Mouse (Mus musculus): ENCODE measurements at regions not wholly inside any gene's neighbourhood (a gene's known extent, or its start where the extent isn't known, plus 50 kb on each side); places are given as distances from the start of the nearest gene placed in this dataset.

DNA sequence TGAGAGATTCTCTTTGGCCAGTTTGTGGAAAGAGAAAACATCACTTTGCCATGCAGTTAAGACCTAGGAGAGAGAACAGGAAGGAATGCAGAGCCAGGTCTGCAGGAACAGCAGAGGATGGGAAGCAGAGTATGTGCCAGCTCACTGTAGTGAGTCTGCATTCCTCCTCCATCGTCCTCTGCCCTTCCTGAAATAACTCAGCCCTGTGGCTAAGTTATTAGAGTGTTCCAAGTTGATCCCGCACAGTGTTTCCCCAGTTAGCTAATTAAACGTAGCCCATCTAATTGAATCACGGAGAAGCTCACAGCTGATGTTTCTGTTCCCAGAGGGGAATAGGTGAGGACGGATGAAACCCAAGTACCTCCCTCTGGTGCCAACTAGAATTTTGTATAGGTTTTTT lies 142.3 kb upstream of the Rack1 start:
- 25% methylated on average over 5 of the region's 5 CpGs for WGBS

DNA sequence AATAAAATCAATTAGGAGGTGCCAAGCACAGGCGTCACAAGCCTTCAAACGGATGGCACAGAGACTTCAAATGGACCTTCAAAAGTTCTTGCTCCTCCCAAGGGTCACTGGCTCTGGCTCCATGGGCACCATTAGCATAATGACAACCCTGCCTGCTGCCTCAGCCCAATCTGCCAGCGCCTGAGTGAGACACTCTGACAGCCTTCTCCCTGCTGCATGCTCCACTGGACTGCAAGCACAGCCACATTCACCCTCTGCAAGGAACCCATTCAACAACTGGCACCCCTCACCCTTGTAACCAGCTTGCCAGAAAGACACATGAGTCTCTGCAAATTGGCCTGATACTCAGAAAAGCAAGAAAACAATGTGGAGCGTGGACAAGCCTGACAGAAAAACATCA lies 138.5 kb upstream of the Rack1 start:
- TF ChIP-seq CTCF (conservative IDR thresholded peaks at IDR 0.05; ENCODE audit: insufficient read depth, insufficient read length, low read depth, low read length) = no peak
- TF ChIP-seq POLR2A (IDR thresholded peaks at IDR 0.05; ENCODE audit: low read depth, low read length) = no peak
- H3K4me3 ChIP-seq (ENCODE audit: insufficient read depth, low read depth, low read length) = no peak overlapping the region
- H3K27me3 ChIP-seq (replicated peaks; ENCODE audit: control insufficient read depth, insufficient read depth, low read length) = no peaks in the 10 kb centered on the region
- H3K4me1 ChIP-seq (ENCODE audit: control insufficient read depth, insufficient read depth, low read length) = no peaks in the 10 kb centered on the region
- 24% methylated on average over 4 of the region's 4 CpGs for WGBS
- no peak for DNase-seq
- no peaks in the 10 kb centered on the region for H3K36me3 ChIP-seq (ENCODE audit: control insufficient read depth, insufficient read depth, low read length)
- no peak overlapping the region for H3K27ac ChIP-seq (ENCODE audit: insufficient read depth, low read depth, low read length)

More for the DNA sequence above, 142.3 kb upstream of the Rack1 start:
- H3K36me3 ChIP-seq (ENCODE audit: control insufficient read depth, insufficient read depth, low read length) = no peaks in the 10 kb centered on the region
- TF ChIP-seq CTCF (conservative IDR thresholded peaks at IDR 0.05; ENCODE audit: insufficient read depth, insufficient read length, low read depth, low read length) = no peak
- no peak for TF ChIP-seq POLR2A (IDR thresholded peaks at IDR 0.05; ENCODE audit: low read depth, low read length)
- no peaks in the 10 kb centered on the region for H3K4me1 ChIP-seq (ENCODE audit: control insufficient read depth, insufficient read depth, low read length)
- DNase-seq = no peak
- no peak overlapping the region for H3K27ac ChIP-seq (ENCODE audit: insufficient read depth, low read depth, low read length)
- H3K27me3 ChIP-seq (replicated peaks; ENCODE audit: control insufficient read depth, insufficient read depth, low read length) = no peaks in the 10 kb centered on the region
- no peak overlapping the region for H3K4me3 ChIP-seq (ENCODE audit: insufficient read depth, low read depth, low read length)

DNA sequence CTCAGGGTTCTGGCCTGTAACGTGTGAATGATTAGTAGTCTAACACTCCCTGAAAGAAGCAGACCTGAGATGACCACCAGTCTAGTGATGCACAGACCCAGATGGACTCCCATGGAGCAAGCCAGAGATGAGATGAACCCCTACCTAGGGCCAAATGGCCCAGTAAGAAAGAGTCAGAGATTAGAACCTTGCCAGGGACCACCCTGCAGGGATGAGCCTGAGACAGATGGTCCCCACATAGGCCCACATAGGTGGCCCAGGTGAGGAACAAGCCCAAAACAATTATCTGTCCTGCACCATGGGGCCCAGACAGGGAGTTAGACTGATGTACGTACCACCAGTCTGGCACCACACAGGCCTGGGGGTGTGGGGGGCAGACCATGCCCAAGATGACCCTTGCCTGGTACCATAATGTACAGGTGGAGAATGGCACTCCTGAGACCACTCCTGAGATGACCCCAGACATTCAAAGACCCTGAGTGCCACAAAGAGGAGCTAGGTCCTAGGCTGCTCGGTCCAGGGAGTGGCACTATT lies 115.3 kb upstream of the Rack1 start:
- H3K36me3 ChIP-seq (ENCODE audit: control insufficient read depth, insufficient read depth, low read length) = no peaks in the 10 kb centered on the region
- no peak overlapping the region for H3K27ac ChIP-seq (ENCODE audit: insufficient read depth, low read depth, low read length)
- H3K27me3 ChIP-seq (replicated peaks; ENCODE audit: control insufficient read depth, insufficient read depth, low read length) = no peaks in the 10 kb centered on the region; the same call in 1 of the 2 replicates
- H3K4me1 ChIP-seq (ENCODE audit: control insufficient read depth, insufficient read depth, low read length) = no peaks in the 10 kb centered on the region
- 74% methylated on average over 3 of the region's 3 CpGs for WGBS
- no peak overlapping the region for H3K4me3 ChIP-seq (ENCODE audit: insufficient read depth, low read depth, low read length)
- DNase-seq = no peak
- TF ChIP-seq POLR2A (IDR thresholded peaks at IDR 0.05; ENCODE audit: low read depth, low read length) (no peak), CTCF (conservative IDR thresholded peaks at IDR 0.05; ENCODE audit: insufficient read depth, insufficient read length, low read depth, low read length) (no peak)

DNA sequence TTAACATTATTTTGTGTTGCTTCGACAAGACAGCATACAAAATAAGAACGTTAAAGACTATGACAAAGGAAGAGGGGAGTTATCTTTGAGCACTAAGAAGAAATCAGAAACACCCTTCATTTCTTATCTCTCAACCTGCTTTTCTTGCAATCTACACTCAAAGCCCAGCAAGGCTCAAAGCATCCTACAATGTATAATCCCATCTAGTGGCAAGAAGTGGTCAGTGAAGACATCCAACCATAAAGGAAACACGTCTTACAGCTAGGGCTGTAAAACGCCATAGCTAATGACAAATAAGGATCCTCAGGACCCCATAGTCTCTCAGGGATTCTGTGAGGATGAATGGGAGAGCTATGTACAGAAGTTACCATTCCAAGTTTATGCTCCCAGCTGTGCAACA lies 110.1 kb upstream of the Rack1 start:
- TF ChIP-seq POLR2A (IDR thresholded peaks at IDR 0.05; ENCODE audit: low read depth, low read length) (no peak), CTCF (conservative IDR thresholded peaks at IDR 0.05; ENCODE audit: insufficient read depth, insufficient read length, low read depth, low read length) (no peak)
- Histone ChIP-seq H3K27ac (ENCODE audit: insufficient read depth, low read depth, low read length) (no peak overlapping the region), H3K27me3 (replicated peaks; ENCODE audit: control insufficient read depth, insufficient read depth, low read length) (no peaks in the 10 kb centered on the region; the same call in 1 of the 2 replicates), H3K4me3 (ENCODE audit: insufficient read depth, low read depth, low read length) (no peak overlapping the region), H3K4me1 (ENCODE audit: control insufficient read depth, insufficient read depth, low read length) (no peaks in the 10 kb centered on the region), H3K36me3 (ENCODE audit: control insufficient read depth, insufficient read depth, low read length) (no peaks in the 10 kb centered on the region)
- 62% methylated on average over 4 of the region's 4 CpGs for WGBS
- DNase-seq = no peak

DNA sequence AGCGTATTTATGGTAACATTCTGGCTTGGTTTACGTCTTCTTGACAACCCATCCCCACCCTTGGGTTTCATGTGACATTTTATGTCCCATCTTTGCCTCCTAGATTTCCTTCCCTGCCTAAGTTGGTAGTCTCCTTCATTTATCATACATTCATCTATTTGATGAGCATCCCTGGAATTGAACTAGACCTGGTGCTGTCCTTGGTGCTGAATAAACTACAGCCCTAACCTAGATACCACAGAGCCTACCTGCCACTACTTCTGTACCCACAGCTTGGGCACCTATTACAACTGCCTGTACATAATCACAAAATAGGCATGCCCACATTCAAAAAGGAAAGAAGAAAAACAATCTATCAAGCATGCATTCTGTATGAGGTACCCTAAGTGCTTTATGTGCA lies 103.8 kb upstream of the Rack1 start:
- H3K27me3 ChIP-seq (replicated peaks; ENCODE audit: control insufficient read depth, insufficient read depth, low read length) = no peaks in the 10 kb centered on the region
- no peak overlapping the region for H3K27ac ChIP-seq (ENCODE audit: insufficient read depth, low read depth, low read length)
- no peak overlapping the region for H3K4me3 ChIP-seq (ENCODE audit: insufficient read depth, low read depth, low read length)
- DNase-seq = peak; percentile 2
- H3K36me3 ChIP-seq (ENCODE audit: control insufficient read depth, insufficient read depth, low read length) = no peaks in the 10 kb centered on the region
- WGBS = 50% methylated on average over 2 of the region's 2 CpGs
- TF ChIP-seq POLR2A (IDR thresholded peaks at IDR 0.05; ENCODE audit: low read depth, low read length) (no peak), CTCF (conservative IDR thresholded peaks at IDR 0.05; ENCODE audit: insufficient read depth, insufficient read length, low read depth, low read length) (no peak)
- H3K4me1 ChIP-seq (ENCODE audit: control insufficient read depth, insufficient read depth, low read length) = no peaks in the 10 kb centered on the region

DNA sequence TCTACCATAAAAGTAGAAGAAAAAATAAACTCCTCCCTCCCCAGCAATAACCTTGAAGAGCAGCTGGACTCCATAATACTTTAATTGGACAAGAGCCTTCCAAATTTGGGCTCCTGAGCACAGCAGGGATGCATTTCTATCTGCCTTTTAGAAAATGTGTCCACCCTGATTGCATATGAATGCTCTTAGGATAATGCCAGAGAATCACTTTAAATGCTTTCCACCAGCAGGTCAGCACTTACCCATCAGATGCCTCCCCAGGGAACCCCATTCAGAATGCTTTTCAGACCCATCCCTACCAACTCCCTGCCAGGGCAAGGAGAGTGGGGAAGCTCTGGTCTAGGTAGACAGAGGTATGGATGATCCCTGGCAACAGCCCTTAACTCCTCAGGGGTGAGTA lies 102.9 kb upstream of the Rack1 start:
- no peak overlapping the region for H3K4me3 ChIP-seq (ENCODE audit: insufficient read depth, low read depth, low read length)
- no peaks in the 10 kb centered on the region for H3K27me3 ChIP-seq (replicated peaks; ENCODE audit: control insufficient read depth, insufficient read depth, low read length)
- no peak overlapping the region for H3K27ac ChIP-seq (ENCODE audit: insufficient read depth, low read depth, low read length)
- H3K36me3 ChIP-seq (ENCODE audit: control insufficient read depth, insufficient read depth, low read length) = no peaks in the 10 kb centered on the region
- TF ChIP-seq CTCF (conservative IDR thresholded peaks at IDR 0.05; ENCODE audit: insufficient read depth, insufficient read length, low read depth, low read length) = no peak
- TF ChIP-seq POLR2A (IDR thresholded peaks at IDR 0.05; ENCODE audit: low read depth, low read length) = no peak
- no peaks in the 10 kb centered on the region for H3K4me1 ChIP-seq (ENCODE audit: control insufficient read depth, insufficient read depth, low read length)
- no peak for DNase-seq

DNA sequence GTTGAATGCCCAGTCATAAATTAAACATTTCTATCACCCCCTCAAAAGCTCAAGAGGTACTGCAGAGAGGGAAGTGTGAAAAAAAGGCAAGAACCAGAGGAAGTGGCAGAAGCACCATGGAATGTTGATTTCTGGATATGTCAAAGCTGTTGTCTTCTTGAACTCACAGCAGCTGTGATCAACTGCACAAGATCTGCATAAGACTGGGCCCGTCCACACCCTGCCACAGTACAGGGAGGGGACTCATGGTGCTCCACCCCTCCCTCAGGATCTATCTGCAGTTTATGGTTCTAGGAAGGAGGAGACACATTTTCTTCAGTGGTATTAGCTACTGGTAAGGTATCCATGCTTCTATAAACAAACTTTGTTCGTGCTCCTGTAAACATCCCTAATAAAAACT lies 92.9 kb upstream of the Rack1 start:
- H3K36me3 ChIP-seq (ENCODE audit: control insufficient read depth, insufficient read depth, low read length) = no peaks in the 10 kb centered on the region
- no peaks in the 10 kb centered on the region; the same call in 1 of the 2 replicates for H3K27me3 ChIP-seq (replicated peaks; ENCODE audit: control insufficient read depth, insufficient read depth, low read length)
- TF ChIP-seq POLR2A (IDR thresholded peaks at IDR 0.05; ENCODE audit: low read depth, low read length) = no peak
- TF ChIP-seq CTCF (conservative IDR thresholded peaks at IDR 0.05; ENCODE audit: insufficient read depth, insufficient read length, low read depth, low read length) = no peak
- no peak overlapping the region for H3K27ac ChIP-seq (ENCODE audit: insufficient read depth, low read depth, low read length)
- DNase-seq = no peak
- no peaks in the 10 kb centered on the region for H3K4me1 ChIP-seq (ENCODE audit: control insufficient read depth, insufficient read depth, low read length)
- 73% methylated on average over 2 of the region's 2 CpGs for WGBS
- no peak overlapping the region for H3K4me3 ChIP-seq (ENCODE audit: insufficient read depth, low read depth, low read length)
